Mouse (Mus musculus): ENCODE data around the gene Zfhx2.
"Not testable (repeated sequence)": the region's sequence is repeated elsewhere in the genome, so short reads cannot be mapped to it uniquely, and the experiment has no call there.

The Zfhx2 gene

GRCm38 (mm10) chr14:55047971-55048531, 44.1 kb downstream of the Zfhx2 start:
- no peak for DNase-seq (ENCODE audit: low spot score in 2 of 2)

DNA sequence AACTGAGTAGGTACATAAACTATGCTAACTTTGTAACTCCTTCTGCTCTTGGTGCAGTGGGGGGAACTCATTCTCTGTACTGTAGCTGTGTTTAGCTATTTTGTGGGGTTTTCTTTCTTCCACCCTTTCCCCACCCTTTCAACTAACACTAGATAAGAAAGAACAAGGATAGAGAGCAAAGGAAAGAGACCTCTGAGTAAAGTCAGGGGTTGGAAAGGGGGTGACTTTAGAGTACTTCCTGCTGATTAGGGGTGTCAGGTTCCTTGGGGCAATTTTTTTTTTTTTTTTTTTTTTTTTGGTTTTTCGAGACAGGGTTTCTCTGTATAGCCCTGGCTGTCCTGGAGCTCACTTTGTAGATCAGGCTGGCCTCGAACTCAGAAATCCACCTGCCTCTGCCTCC, 48.4 kb downstream of the Zfhx2 start:
- DNase-seq (ENCODE audit: low spot score in 2 of 2): not testable (repeated sequence)

DNA sequence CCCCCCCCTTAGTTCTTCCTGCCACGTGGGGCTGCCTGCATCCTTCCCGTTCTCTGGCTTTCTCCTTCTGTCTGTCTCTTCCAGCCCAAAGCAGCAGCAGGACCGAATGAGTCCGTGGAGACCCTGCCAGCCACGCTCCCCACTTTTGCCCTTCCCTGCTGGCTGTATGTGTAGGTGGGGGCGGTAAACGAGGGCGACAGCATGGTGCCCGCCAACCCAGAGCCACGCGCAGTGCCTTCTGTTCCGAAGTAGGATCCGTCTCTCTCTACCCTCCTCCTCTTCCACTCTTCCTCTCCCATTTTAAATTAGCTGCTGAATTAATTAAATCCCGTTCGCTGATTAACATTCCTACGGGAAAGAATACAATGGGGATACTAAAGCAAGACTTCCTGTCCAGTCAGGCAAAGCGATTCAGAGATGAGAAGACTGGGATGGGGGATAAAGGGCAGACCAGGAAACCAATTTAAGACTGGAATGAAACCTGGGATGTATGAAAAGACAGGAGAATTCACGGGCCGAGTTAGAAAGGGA, 59.4 kb downstream of the Zfhx2 start:
- no peak for DNase-seq (ENCODE audit: low spot score in 2 of 2)

DNA sequence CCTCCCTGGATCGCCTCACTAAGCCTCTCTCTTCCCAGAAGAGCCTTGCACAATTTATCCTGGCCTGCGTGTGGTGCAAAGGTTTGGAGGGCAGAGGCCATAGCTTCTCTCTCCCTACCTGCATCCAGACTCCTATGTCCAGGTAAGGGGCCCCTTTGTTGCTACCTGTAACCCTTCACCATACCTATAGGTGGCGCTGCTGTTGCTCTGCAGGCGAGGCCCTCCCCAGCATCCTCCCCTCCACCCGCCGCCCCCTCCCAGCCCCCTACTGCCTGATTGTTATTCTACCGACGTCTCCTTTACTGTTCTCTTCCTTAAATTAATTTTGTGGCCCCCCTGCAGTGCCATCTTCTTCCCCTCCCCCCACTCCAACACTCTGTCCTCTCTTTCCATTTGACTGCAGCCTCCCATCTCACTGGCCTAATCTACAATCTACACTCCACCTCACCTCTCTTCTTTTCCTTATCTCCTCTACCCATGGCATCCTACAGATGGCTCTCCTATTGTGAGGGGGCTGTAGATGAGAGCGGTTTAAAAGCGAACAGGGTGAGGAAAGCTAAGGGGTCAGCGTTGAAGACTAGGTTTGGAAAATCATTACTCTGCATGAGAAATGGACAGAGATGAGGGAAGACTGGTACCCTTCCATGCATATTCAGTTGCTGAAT, 63.0 kb downstream of the Zfhx2 start:
- no peak for DNase-seq (ENCODE audit: low spot score in 2 of 2)

DNA sequence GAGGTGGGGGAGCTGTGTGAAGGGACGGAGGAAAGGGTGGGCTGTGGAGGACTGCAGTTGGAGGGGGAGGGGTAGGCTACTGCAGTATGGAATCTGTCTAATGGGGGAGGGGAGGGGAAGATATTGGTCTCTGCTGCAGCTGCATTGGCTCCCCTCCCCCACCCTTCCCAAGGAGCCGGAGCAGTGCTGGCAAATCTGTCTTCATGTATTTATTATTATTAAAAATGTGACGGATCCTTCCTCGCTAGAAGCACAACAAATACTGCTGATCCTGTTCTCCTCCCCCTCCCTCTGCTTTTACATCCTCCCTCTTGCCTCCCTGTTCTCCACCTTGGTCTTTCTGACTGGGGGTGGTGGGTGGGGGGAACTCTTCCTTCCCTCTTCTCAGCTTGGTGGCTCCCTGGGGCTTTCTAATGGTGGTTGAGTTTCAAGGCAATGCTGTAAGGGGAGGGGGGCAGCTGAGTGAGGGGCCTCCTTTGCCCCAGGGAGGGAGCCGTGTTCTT, 63.7 kb downstream of the Zfhx2 start:
- DNase-seq (ENCODE audit: low spot score in 2 of 2): no peak

DNA sequence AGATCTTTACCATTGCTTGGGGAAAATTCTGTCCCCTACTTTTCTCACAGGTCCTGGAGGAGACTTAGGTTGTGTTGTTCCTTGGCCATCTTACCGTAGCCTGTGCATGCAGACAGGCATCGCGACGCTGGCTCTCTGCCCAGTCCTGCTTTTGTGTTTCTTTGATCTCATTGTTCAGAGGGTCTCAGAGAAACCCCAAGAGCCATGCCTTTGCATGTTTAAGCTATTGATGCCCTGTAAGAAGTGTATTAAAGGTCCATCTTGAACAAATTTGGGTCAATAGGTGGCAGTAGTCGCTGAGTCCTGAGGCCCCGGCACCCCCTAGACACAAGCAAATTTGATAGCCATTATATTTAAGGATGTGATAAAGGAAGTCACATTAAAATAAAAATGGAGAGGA, 64.5 kb downstream of the Zfhx2 start:
- DNase-seq (ENCODE audit: low spot score in 2 of 2): no peak

GRCm38 (mm10) chr14:55027251-55027650, 64.9 kb downstream of the Zfhx2 start:
- DNase-seq (ENCODE audit: low spot score in 2 of 2): no peak

DNA sequence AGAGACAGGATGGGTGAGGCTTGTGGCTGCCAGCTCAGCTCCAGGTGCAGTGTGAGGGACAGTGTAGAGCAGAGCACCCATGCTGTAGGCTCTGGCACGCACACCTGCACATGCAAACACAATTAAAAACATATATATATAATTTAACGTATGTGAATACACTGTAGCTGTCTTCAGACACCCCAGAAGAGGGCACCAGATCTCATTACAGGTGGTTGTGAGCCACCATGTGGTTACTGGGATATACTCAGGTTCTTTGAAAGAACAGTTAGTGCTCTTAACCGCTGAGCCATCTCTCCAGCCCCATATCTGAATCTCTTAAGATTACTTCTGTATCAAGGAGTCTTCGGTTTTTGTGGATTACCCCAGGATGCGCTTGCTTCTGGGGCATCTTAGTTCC, 66.6 kb downstream of the Zfhx2 start:
- no peak for DNase-seq (ENCODE audit: low spot score in 2 of 2)

- DNase-seq (ENCODE audit: low spot score in 2 of 2): peak in 1 of 2 experiments; percentile 47
These were observed 67.9 kb downstream of the Zfhx2 start for GRCm38 (mm10) chr14:55024236-55024635.

DNA sequence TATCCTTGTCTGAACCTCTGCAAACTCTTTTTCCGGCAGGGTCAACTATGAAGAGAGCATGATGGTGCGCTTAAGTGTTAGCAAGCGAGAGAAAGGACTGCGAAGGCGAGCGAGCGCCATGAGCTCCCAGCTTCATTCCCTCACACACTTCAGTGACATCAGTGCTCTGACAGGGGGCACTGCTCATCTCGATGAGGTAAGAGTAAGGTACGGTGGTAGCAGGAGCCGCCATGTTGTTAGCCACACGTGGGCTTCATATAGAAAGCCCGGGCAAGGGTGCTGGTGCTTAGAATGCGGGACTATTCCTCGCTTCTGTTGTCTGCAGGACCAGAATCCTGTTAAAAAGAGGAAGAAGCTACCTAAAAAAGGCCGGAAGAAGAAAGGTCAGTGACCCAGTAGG, 69.1 kb downstream of the Zfhx2 start:
- no peak for DNase-seq (ENCODE audit: low spot score in 2 of 2)

GRCm38 (mm10) chr14:55020394-55020793, 71.7 kb downstream of the Zfhx2 start:
- DNase-seq (ENCODE audit: low spot score in 2 of 2): no peak

GRCm38 (mm10) chr14:55016876-55017275, 75.2 kb downstream of the Zfhx2 start:
- DNase-seq (ENCODE audit: low spot score in 2 of 2): no peak

GRCm38 (mm10) chr14:55015767-55016111, 76.4 kb downstream of the Zfhx2 start:
- no peak for DNase-seq (ENCODE audit: low spot score in 2 of 2)

- DNase-seq (ENCODE audit: low spot score in 2 of 2): peak; percentile 98 to 99
These were observed 76.9 kb downstream of the Zfhx2 start, which contains the start of gene Ngdn for GRCm38 (mm10) chr14:55014991-55015766. Gene Ngdn (plus strand): TSS chr14:55015454.

DNA sequence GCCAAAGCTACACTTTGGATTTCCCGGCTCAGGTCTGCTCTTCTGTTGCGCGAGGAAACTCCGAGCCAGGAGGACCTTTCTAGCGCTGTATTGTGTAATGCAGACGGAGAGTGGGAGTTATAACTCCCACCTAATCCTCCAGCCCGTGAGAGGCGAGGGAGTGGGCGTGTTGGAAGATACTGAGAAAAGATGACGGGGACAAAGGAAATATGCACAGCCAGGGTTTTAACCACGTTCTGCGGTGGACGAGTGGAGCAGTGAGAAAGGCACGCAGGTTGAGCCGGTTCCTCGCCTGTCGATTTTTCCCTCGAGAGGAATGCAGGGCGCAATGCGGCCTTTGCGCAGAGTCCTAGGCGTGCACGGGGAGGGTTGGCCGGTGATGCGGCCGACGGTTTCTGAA, 77.5 kb downstream of the Zfhx2 start:
- DNase-seq (ENCODE audit: low spot score in 2 of 2): peak; percentile 51 to 57

GRCm38 (mm10) chr14:55011116-55011515, 81.0 kb downstream of the Zfhx2 start:
- no peak for DNase-seq (ENCODE audit: low spot score in 2 of 2)
